Mouse (Mus musculus): ENCODE data around the gene Pik3cb.
A peak's percentile ranks its signal among the peaks of the same experiment; 100 is the strongest.

Pik3cb gene

DNA sequence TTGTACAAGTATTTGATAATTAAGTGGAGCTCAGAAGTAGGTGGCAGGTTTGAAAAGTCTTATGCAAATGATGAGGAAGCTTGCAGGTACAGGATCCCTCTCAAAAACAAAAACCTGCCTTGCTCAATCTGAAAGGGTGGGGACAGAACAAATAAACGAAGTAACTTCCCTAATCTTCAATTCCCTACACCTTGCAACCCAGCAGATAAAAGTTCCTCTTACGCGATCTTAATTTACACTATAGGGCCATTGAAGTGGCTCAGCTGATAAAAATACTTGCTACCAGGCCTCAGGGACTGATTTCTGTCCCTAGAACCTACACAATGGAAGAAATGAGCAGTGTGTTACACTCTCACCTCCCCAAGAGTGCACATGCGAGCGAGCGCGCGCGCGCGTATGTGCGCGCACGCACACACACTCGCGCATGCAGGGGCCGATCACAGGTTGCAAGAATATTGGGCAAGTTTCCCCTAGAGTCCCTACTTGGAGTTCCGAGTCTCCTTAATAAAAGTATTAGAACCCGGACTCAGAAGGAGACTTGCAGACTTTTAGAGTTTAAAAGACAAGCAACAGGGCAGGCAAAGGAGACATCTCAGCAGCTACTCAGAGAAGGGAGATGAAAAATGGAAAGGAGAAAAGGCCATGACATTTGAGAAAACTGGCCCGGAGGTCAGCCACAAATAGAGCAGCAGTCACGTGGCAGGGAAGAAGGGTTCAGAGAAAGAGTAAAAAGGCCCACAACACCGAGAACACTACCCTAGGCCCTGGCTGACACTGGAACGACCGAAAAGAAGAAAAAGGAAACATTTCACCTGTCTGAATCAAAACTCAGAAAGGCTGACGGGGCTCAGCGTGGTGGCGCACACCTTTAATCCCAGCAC, 6.7 kb upstream of the Pik3cb start:
- DNase-seq (ENCODE audit: extremely low read depth, insufficient read length, low spot score), result no peak

GRCm38 (mm10) chr9:99145756-99146155, 5.3 kb upstream of the Pik3cb start:
- DNase-seq (ENCODE audit: extremely low read depth, insufficient read length, low spot score), result no peak

GRCm38 (mm10) chr9:99144416-99144989, 4.1 kb upstream of the Pik3cb start:
- no peak for DNase-seq (ENCODE audit: extremely low read depth, insufficient read length, low spot score)

- DNase-seq (ENCODE audit: extremely low read depth, insufficient read length, low spot score), result no peak
Measured at GRCm38 (mm10) chr9:99141618-99142017, 1.2 kb upstream of the Pik3cb start.

- no peak for DNase-seq (ENCODE audit: extremely low read depth, insufficient read length, low spot score)
Measured at GRCm38 (mm10) chr9:99141171-99141570, 750 bp upstream of the Pik3cb start.

DNA sequence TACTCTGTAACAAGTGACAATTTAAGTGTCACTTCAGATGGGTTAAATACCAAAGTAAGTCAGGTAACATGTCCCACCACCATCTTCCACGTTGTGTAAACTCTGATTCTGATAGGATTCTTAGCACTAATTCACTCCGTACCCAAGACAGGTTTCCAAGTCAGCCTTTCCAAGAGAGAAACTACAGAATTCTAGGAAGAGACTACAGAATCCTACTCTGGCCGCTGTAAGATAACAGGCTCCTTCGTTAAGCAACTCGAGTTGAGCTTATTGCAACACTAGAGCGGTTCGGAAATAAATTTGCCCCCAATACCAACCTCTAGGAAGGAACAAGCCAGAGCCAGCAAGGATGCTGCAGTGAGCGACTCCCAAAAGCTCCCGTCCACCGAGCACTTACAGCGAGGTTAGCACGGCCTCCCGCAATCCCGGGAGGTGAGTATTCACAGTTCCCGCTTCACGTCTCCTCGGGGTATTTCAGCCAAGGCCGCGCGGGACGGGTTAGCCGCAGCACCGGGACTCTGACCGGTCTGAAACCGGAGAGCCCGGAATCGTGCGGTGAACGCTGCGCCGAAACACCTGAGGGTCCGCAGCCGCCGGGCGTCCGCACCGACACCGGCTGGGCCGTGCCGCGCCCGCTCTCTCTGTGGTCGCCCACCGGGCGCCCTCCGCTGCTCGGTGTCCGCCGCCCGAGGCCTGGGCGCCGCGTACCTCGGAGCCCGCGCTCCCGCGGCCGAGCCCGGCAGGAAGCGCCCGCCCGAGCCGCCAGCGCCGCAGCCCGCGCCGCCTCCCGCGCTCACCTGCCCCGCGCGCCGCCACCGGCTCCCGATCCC, 1.0 kb downstream of the Pik3cb start:
- peak; percentile 62 for DNase-seq (ENCODE audit: extremely low read depth, insufficient read length, low spot score)

GRCm38 (mm10) chr9:99137301-99137700, 3.1 kb downstream of the Pik3cb start:
- no peak for DNase-seq (ENCODE audit: extremely low read depth, insufficient read length, low spot score)

- DNase-seq (ENCODE audit: extremely low read depth, insufficient read length, low spot score), result peak; percentile 61
Measured at GRCm38 (mm10) chr9:99131951-99132470, 8.4 kb downstream of the Pik3cb start.

GRCm38 (mm10) chr9:99131119-99131518, 9.3 kb downstream of the Pik3cb start:
- peak; percentile 51 for DNase-seq (ENCODE audit: extremely low read depth, insufficient read length, low spot score)

- no peak for DNase-seq (ENCODE audit: extremely low read depth, insufficient read length, low spot score)
Measured at GRCm38 (mm10) chr9:99127578-99127977, 12.8 kb downstream of the Pik3cb start.

GRCm38 (mm10) chr9:99122749-99123148, 17.7 kb downstream of the Pik3cb start:
- DNase-seq (ENCODE audit: extremely low read depth, insufficient read length, low spot score), result no peak

DNA sequence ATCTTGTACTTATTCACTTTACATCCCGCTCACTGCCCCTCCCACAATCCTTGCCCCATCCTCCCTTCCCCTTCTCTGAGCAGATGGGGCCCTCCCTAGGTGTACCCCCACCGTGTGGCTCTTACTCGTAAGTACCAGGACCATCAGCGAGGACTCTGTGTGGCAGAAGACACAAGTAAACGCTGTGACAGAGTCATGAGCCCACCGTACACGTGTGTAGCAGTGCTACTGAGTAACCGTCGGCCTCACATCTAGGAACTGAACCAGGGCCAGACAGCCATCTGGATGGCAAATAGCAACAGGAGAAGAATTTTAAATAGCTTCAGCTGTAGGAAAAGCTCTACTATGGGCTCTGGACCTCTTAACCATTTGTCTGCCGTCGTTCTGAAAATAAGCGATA, 28.0 kb downstream of the Pik3cb start:
- DNase-seq (ENCODE audit: extremely low read depth, insufficient read length, low spot score), result no peak

- DNase-seq (ENCODE audit: extremely low read depth, insufficient read length, low spot score), result no peak
Measured at GRCm38 (mm10) chr9:99111085-99111484, 29.3 kb downstream of the Pik3cb start.

DNA sequence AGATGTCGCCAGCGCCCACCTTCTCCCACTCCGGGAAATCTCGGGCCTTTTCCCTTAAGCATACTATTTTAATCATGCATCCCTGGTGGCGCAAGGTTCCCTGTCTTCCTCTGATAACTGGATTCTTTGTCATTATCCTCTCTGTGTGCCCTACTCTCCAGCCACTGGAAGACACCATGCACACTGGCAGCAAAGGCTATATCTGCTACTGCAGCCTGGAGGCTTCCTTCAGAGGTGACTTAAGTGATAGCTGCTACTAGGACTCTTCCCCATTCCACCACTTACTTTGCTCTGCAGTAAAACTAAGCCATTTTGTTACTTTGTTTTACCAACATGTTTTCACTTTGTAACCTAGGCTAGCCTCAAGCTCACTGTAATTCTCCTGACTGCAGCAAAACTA, 30.2 kb downstream of the Pik3cb start:
- no peak for DNase-seq (ENCODE audit: extremely low read depth, insufficient read length, low spot score)

DNA sequence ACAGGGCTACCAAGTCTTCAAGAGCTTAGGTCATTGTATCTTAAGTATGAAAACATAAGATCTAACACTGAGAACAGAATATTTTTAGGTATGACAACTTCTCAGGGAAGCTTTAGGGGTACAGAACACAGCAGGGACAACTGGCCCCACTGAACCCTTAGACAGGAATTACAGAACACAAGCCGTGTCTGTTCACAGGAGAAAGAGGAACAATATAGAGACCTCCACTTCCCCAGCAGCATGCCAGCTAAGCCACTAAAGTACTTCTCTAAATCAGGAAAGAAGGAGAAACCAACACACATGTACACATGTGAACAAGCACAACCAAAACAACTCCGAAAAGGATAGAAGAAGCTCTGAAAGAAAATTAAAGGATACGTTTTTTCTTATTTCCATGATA, 30.8 kb downstream of the Pik3cb start:
- no peak for DNase-seq (ENCODE audit: extremely low read depth, insufficient read length, low spot score)

DNA sequence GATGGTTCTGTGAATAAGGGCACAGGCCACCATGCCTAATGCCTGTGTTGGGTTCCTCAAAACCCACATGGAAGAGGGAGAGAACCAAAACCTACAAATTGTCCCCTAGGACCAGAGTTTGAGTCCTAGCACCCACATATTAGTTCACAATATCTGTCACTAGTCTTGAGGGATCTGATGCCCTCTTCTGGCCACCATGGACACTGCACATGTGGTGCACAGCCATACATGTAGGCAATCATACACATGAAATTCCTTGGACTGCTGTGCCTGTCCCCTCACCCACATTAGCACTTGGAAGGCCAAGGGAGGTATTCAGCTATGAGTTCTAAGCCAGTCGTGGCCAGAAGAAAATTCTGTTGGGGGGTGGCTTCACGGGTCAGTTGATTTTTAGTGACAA, 36.0 kb downstream of the Pik3cb start:
- no peak for DNase-seq (ENCODE audit: extremely low read depth, insufficient read length, low spot score)

GRCm38 (mm10) chr9:99103865-99104264, 36.6 kb downstream of the Pik3cb start:
- DNase-seq (ENCODE audit: extremely low read depth, insufficient read length, low spot score), result no peak

- no peak for DNase-seq (ENCODE audit: extremely low read depth, insufficient read length, low spot score)
Measured at GRCm38 (mm10) chr9:99098482-99099129, 41.8 kb downstream of the Pik3cb start.

- DNase-seq (ENCODE audit: extremely low read depth, insufficient read length, low spot score), result no peak
Measured at GRCm38 (mm10) chr9:99097668-99098067, 42.8 kb downstream of the Pik3cb start.

DNA sequence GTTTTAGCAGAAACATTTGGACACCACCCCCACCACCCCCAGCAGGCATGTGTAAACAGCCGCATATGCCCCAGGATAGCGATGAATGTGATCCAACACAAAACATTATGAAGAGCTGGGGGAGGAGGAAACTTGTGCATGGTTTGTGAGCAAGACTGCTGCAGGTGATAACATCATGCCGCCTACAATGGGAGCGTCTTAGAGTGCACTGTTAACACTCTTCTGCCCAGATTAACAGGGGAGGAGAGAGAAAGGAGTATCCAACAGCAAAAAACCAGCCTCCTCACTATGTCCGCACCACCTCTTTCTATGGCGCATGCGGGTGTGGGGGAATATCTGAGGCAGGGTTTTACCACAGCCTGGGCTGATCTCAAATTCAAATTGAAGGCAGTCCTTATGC, 45.2 kb downstream of the Pik3cb start:
- no peak for DNase-seq (ENCODE audit: extremely low read depth, insufficient read length, low spot score)

GRCm38 (mm10) chr9:99090546-99090945, 49.9 kb downstream of the Pik3cb start:
- no peak for DNase-seq (ENCODE audit: extremely low read depth, insufficient read length, low spot score)
